Comparison of ENCODE assay signal across 8 mouse cellular contexts in the genomic region with DNA sequence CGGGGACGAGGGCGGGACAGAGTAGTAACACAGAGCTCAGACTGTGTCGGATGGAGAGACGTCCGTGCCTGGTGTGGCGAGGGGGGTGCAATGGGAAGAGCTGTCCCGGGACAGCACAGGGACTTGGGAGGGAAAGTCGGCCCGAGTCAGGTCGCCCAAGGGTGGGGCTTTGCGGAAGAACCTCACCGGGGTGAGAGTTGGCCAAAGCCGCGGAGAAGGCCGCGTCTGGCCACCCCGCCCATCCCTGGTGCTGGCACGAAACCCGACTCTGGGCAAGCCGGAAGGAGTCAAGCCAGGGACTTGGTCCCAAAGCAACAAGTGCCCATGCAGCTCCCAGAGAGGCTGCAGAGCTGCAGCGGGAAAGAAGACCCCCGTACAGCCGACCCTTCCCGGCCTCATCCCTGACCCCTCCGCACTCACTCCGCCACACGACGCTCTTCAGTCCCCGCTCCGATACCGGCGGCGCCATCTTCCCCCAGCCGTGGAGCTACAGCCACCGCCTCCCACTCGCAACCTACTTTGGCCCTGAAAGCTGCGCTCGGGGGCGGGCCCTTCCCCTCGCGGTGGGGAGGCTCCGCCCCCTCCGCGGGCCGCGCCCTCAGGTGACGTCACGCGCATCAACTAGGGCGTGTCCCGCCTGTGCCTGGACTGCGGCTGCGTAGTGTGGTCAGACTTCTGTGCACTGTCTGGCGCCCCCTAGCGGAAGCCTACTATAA. TPM values are rescaled to one million over a fixed set of nuclear protein-coding genes. Genes with fewer than 3 reads are reported as not detected.
DNase-seq lines count a peak whose midpoint lies in the region; ATAC-seq and TF ChIP-seq lines count a peak whose summit lies in the region.

Stxbp3 (minus strand) TSS at position 527 of the 716 bp plus-strand sequence.

- H3K4me1 ChIP-seq in cortical plate, adult 2 months (ENCODE audit: control insufficient read depth, insufficient read depth, low read length), result no peaks in the 10 kb centered on the region
- peaks cover 64% of the 10 kb centered on the region for H3K4me1 ChIP-seq in megakaryocyte, embryonic 14.5 days

- peak; percentile 90 for TF ChIP-seq CTCF in cortical plate, adult 2 months (IDR thresholded peaks at IDR 0.05; ENCODE audit: extremely low read depth, insufficient read depth, low read length)

- peak; percentile 89 for ATAC-seq in activated CD4-positive, CD25-positive, alpha-beta regulatory T cell, adult 4 months

- no peaks in the 10 kb centered on the region for H3K27me3 ChIP-seq in megakaryocyte, embryonic 14.5 days (replicated peaks)

- H3K27ac ChIP-seq in cortical plate, adult 2 months (ENCODE audit: insufficient read depth, low read length), result peak within 1 kb of the TSS; percentile 74

- peaks cover 31% of the 10 kb centered on the region for H3K36me3 ChIP-seq in megakaryocyte, embryonic 14.5 days (replicated peaks; ENCODE audit: low read length)

- TF ChIP-seq POLR2A in cortical plate, adult 2 months (IDR thresholded peaks at IDR 0.05; ENCODE audit: extremely low read depth, insufficient read depth, low read length), result peak; percentile 58; the same call in 1 of the 2 replicates

- no peaks in the 10 kb centered on the region for H3K9me3 ChIP-seq in megakaryocyte, embryonic 14.5 days

- peak; percentile 98 for DNase-seq in gastrocnemius, adult 8-10 months (ENCODE audit: low spot score in 2 of 2)
- peak; percentile 90 for DNase-seq in hindlimb bud, embryonic 11.5 days (ENCODE audit: extremely low spot score, low read depth, low spot score)
- DNase-seq in left cerebral cortex, adult 8-10 months (ENCODE audit: low spot score in 2 of 2), result peak; percentile 92 to 98
- peak; percentile 98 to 99 for DNase-seq in right cerebral cortex, postnatal 10 days (ENCODE audit: low spot score in 2 of 2)
- DNase-seq in urinary bladder, postnatal 25 days (ENCODE audit: low spot score), result peak; percentile 100

- peak within 1 kb of the TSS; percentile 52 for H3K4me3 ChIP-seq in cortical plate, adult 2 months (ENCODE audit: insufficient read depth, low read length)
- H3K4me3 ChIP-seq in megakaryocyte, embryonic 14.5 days (replicated peaks), result peak within 1 kb of the TSS; percentile 99

RNA-seq across cellular contexts. Expression of gene Stxbp3, which starts in this region (rescaled TPM):
- polyA plus RNA-seq in activated CD4-positive, CD25-positive, alpha-beta regulatory T cell, adult 4 months (2017; shearing (Covaris generic)), result 10 to 100 TPM; 58.1 to 69.1 TPM
- polyA plus RNA-seq in cortical plate, adult 2 months (2012; rRNA removed), result 26.1 and 26.6 TPM in 2 replicates
- 10 to 100 TPM; 34.9 to 50.3 (median 38.4) TPM for total RNA-seq in gastrocnemius, adult 8-10 months (2022)
- total RNA-seq in left cerebral cortex, adult 8-10 months (2022), result 10 to 100 TPM; 25.3 to 32.4 (median 28.7) TPM
- polyA plus RNA-seq in megakaryocyte, embryonic 14.5 days (2012; ENCODE audit: insufficient read depth, low replicate concordance), result 4.2 and 9.1 TPM in 2 replicates

Comparison
In these comparisons a context has a peak if more than half of its experiments do, and no peak if none do; other contexts are left out.
1. Peak in every context shown above with its lines: DNase-seq, ATAC-seq, H3K4me3 ChIP-seq and H3K27ac ChIP-seq.